Mouse (Mus musculus) forebrain, postnatal 0 days (tissue): ENCODE measurements around the gene Gm20517. TPM values are rescaled to one million over a fixed set of nuclear protein-coding genes. Genes with fewer than 3 reads are reported as not detected.

Experiments
- ATAC-seq: fragments of 200-750 bp; cut with Nextera tagmentation; 2 replicates; pipeline ENCODE4 v1.8.0; 2017; ENCODE audit warnings: mild to moderate bottlenecking, moderate library complexity
- DNase-seq: peaks from one replicate; pipeline ENCODE4 v3.0.0-alpha.2; 2015
- H3K27ac ChIP-seq: fragments of 300-500 bp; sonication (generic); 2 replicates; pipeline ENCODE4 v1.5.1; 2014; ENCODE audit warnings: low read depth, mild to moderate bottlenecking, antibody characterized with exemption, low read length, moderate library complexity, mixed read lengths
- H3K27me3 ChIP-seq: fragments of 300-500 bp; sonication (generic); 2 replicates; pipeline ENCODE4 v1.6.1; 2014; ENCODE audit warnings: mild to moderate bottlenecking, low read length, mixed read lengths; ENCODE audit not compliant: insufficient read depth
- H3K36me3 ChIP-seq: fragments of 300-500 bp; sonication (generic); 2 replicates; pipeline ENCODE4 v1.6.1; 2014; ENCODE audit warnings: mild to moderate bottlenecking, moderate library complexity; ENCODE audit not compliant: insufficient read depth
- H3K4me1 ChIP-seq: fragments of 300-500 bp; sonication (generic); 2 replicates; pipeline ENCODE4 v1.6.1; 2014; ENCODE audit warnings: antibody characterized with exemption; ENCODE audit not compliant: insufficient read depth
- H3K4me2 ChIP-seq: fragments of 300-500 bp; sonication (generic); 2 replicates; pipeline ENCODE4 v1.6.1; 2014; ENCODE audit warnings: low read depth, mild to moderate bottlenecking, moderate library complexity
- H3K4me3 ChIP-seq: fragments of 300-500 bp; sonication (generic); 2 replicates; pipeline ENCODE4 v1.5.1; 2014; ENCODE audit warnings: low read depth, low read length, mixed read lengths
- H3K9ac ChIP-seq: fragments of 300-500 bp; sonication (generic); 2 replicates; pipeline ENCODE4 v1.6.1; 2014; ENCODE audit warnings: mild to moderate bottlenecking
- H3K9me3 ChIP-seq: fragments of 300-500 bp; sonication (generic); 2 replicates; pipeline ENCODE4 v1.6.1; 2016; ENCODE audit warnings: low read length
- CTCF ChIP-seq: sonication (generic); IDR thresholded peaks from 2 replicates; pipeline ENCODE4 v1.5.1; 2016; ENCODE audit warnings: antibody characterized with exemption, control low read depth, low read depth
- WGBS: fragments of 180-500 bp; shearing (Covaris S2); extraction: QIAGEN DNeasy Blood & Tissue Kit; methylation state at CpG from one replicate; pipeline ENCODE4 v1.1.7; 2014; 5-methylcytosine and 5-hydroxymethylcytosine counted together
- polyA plus RNA-seq: library from polyadenylated mRNA; unstranded; fragments of >200 nt; fragmentation: Nextera tagmentation; extraction: Ambion mirVana; gene quantifications from 2 replicates; pipeline ENCODE4 v1.2.1, GENCODE M21; 2015
- total RNA-seq: library from RNA; depleted of rRNA; stranded (reverse); fragments of >200 nt; gene quantifications from 2 replicates; pipeline ENCODE4 v1.2.3, GENCODE M21; 2014

The Gm20517 gene
- total and polyA plus RNA-seq, 2 experiments from 2014 or later, result 1.4 to 4.7 TPM

DNA sequence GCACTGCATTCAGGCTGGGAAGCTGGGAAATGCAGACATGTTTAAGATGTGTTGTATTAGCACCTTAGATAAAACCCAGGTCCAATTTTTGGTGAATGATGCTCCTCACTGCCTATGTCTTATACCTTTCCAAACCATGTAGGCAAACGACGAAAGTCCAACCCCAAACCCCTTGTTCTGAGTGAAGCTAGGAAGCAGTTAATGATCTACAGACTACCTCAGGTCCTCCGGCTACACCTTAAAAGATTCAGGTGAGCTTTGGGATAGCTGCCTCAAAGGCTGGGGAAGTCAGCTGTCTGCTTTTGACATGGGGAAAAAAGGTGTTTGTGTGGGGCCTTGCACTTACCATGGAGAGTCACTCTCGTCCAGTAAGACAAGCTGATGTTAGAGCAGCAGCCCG is 67.3 kb downstream of the Gm20517 start:
- H3K4me1 ChIP-seq, result no peaks in the 10 kb centered on the region
- peaks cover 72% of the 10 kb centered on the region for H3K36me3 ChIP-seq
- H3K9me3 ChIP-seq, result no peaks in the 10 kb centered on the region
- no peak overlapping the region for H3K4me2 ChIP-seq
- H3K4me3 ChIP-seq, result no peak overlapping the region
- DNase-seq (no peak), ATAC-seq (no peak)
- H3K27ac ChIP-seq, result no peak overlapping the region
- H3K27me3 ChIP-seq, result no peaks in the 10 kb centered on the region
- TF ChIP-seq CTCF, result no peak
- no peak overlapping the region for H3K9ac ChIP-seq
- WGBS, result 88% methylated on average over 5 of the region's 5 CpGs

DNA sequence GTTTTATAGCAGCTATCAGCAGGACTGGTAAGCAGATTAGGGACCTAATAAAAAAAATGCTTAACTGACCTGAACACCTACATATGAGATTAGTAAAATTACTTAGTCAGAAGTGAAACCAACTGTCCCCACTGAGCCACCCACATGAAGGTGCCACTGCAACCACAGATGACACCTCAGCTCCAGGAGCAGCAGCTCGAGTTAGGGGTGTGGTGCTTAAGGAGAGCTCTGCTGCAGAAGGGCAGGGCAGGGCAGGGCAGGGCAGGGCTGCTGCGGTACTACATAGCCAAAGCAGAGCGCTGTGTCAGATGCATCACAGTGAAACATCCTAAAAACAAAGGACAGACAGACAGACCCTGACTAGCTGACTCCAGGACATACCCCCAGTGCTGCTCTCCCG is 71.4 kb downstream of the Gm20517 start:
- H3K9me3 ChIP-seq, result no peaks in the 10 kb centered on the region
- no peak overlapping the region for H3K4me2 ChIP-seq
- 88% methylated on average over 4 of the region's 4 CpGs for WGBS
- no peak overlapping the region for H3K27ac ChIP-seq
- no peaks in the 10 kb centered on the region for H3K27me3 ChIP-seq
- no peak overlapping the region for H3K4me3 ChIP-seq
- H3K4me1 ChIP-seq, result 0 out of 2 replicates have a peak, but pooled peaks cover 6% of the 10 kb centered on the region
- no peak for TF ChIP-seq CTCF
- H3K36me3 ChIP-seq, result peaks cover 68% of the 10 kb centered on the region
- no peak overlapping the region for H3K9ac ChIP-seq
- ATAC-seq (no peak), DNase-seq (no peak)

DNA sequence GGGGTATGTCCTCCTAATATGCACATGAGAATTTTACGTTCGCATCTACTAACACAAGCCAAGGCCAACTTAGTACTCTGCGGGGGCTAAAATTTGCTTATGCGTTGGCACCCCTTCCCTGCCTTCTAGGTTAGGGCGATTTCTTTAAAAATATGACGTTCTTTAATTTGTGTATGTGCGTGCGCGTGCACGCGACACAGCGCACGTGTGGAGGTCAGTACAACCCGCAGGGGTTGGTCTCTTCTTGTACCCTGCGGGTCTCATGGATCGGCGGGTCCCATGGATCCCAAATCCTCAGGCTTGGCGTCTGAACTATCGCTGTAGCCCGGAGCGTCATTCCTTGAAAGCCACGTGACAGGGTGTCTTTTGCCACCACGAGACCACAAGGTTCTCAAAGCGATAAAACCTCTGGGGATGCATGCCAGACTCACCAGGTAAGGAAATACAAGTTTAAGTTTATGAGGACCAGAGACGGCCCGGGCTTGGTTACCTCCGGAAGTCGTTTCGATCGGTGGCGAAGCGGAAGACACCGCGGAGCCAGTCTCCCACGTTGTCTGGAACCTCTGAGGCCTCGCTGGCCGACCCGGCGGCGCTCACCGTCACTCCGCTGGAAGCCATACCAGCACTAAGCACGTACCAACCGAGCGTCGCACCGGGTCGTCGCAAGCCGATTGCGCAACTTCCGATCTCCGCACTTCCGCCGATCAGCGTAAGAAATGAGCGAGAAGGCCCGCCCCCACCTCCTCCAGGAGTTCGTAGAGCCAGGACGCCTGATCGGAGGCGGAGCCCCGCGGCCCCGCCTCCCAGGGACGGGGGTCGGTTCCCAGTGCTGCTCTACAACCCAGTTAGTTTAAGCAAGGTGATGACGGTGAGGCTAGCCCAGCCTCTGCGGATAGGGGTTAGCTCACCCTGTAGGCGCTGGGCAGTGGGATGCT is 76.3 kb downstream of the Gm20517 start:
- Histone ChIP-seq H3K36me3 (peaks cover 22% of the 10 kb centered on the region), H3K4me1 (0 out of 2 replicates have a peak, but pooled peaks cover 13% of the 10 kb centered on the region), H3K27me3 (no peaks in the 10 kb centered on the region), H3K4me2 (peak overlapping the region; percentile 91), H3K4me3 (peak overlapping the region; percentile 63), H3K9ac (peak overlapping the region; percentile 78), H3K9me3 (no peaks in the 10 kb centered on the region), H3K27ac (peak overlapping the region; percentile 90)
- 2% methylated on average over 70 of the region's 70 CpGs for whole genome bisulfite sequencing
- ATAC-seq, result peak; percentile 91
- DNase-seq, result peak; percentile 98
- no peak for TF ChIP-seq CTCF

DNA sequence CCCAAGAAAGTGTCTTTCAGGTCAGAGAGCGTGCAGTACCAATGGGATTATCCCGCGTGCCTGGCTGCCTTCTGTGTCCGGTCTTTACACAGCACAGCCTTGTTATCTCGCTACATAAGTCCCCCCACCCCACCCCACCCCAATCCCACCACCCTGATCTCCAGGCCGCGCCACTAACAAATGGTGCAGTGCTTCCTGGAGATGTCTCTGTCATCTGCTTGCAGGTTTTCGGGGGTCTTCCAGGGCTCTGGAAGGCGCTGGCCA is 76.9 kb downstream of the Gm20517 start, which contains the start of gene Tomm6:
TSS of gene Tomm6 (minus strand) at position 43 of the 264 bp plus-strand sequence.
- no peak for DNase-seq
- H3K4me1 ChIP-seq, result 0 out of 2 replicates have a peak, but pooled peaks cover 13% of the 10 kb centered on the region
- peaks cover 16% of the 10 kb centered on the region; the same call in 1 of the 2 replicates for H3K36me3 ChIP-seq
- under 1% methylated on average over 9 of the region's 9 CpGs for WGBS
- peak within 1 kb of the TSS; percentile 63 for H3K4me3 ChIP-seq
- no peaks in the 10 kb centered on the region for H3K9me3 ChIP-seq
- peak within 1 kb of the TSS; percentile 90 for H3K27ac ChIP-seq
- peak within 1 kb of the TSS; percentile 91 for H3K4me2 ChIP-seq
- ATAC-seq, result no peak
- H3K27me3 ChIP-seq, result no peaks in the 10 kb centered on the region
- H3K9ac ChIP-seq, result peak within 1 kb of the TSS; percentile 78
- TF ChIP-seq CTCF, result no peak

DNA sequence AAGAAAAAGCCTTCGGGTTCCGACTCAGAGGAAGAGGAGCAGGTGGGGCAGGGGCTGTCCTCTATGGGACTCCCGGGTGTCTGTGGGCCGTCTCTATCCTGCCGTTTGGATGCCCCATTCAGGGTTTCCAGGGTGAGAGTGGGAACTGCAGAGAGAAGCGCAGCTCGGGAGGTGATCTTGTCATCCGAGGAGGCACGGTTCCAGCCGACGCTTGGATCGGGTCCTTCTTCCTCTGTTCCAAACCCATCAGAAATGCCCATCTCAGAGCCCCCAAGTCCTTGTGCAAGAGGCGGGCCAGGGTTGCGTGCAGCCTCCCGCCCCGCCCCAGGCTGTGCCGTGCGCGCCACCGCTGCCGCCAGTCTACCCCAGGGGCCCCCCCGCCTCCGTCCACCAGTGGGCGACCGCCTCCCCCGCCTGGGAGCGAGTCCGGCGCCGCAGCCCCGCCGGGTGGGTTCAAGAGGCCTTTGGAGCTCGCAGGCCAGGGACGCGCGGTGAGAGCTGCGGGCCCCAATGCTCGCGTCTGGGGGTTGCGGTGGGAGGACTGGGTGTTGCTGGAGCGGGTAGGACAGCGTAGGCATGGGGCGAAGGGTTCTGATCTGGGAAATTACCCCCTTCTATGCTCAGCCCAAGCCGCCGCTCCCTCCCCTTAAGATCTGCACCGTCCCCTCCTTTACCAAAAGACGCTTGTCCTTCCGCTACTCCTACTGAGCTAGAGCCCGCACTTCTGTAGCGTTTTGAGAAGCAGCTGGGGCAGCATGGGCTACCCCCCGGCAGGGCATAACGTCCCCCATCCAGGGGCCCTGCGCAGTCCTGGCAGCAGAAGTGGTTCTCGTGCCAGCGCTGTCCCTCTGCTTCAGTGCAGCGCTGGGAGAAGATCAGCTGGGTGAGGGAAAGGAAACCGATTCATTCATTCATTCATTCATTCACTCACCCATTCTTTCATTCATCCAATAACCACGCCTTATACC is 77.5 kb downstream of the Gm20517 start, which contains the start of gene Frs3:
TSS of gene Frs3 (plus strand) at position 423 of the 968 bp plus-strand sequence.
- Histone ChIP-seq H3K4me1 (0 out of 2 replicates have a peak, but pooled peaks cover 13% of the 10 kb centered on the region), H3K9ac (peak within 1 kb of the TSS; percentile 78), H3K4me3 (peak within 1 kb of the TSS; percentile 63), H3K27me3 (no peaks in the 10 kb centered on the region), H3K36me3 (peaks cover 13% of the 10 kb centered on the region; the same call in 1 of the 2 replicates), H3K9me3 (no peaks in the 10 kb centered on the region), H3K4me2 (peak within 1 kb of the TSS; percentile 91), H3K27ac (peak within 1 kb of the TSS; percentile 90)
- WGBS, result 1% methylated on average over 54 of the region's 58 CpGs
- peak; percentile 82 for DNase-seq
- ATAC-seq, result peak; percentile 78
- peak; percentile 41; the same call in 1 of the 2 replicates for TF ChIP-seq CTCF

DNA sequence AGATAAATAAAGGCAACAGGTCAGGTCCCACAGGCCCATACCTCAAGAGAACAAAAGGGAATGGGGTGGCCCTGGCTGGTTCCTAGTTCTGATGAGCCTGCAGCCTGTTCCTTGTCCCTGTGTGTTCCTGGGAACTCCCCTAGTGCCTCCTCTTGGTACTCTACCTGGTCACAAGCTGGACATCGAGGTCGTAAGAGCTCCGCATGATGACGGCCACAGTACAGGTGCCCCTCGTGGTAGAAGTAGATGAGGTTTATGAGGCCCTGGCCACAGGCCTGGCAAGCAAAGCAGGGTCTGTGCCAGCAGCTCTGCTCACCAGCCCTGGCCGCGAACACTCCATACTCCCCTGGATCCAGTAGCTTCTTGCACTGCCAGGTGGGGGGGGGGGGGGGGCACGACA is 78.5 kb downstream of the Gm20517 start:
- Histone ChIP-seq H3K27me3 (no peaks in the 10 kb centered on the region), H3K4me1 (0 out of 2 replicates have a peak, but pooled peaks cover 13% of the 10 kb centered on the region), H3K4me2 (peak overlapping the region; percentile 91), H3K9me3 (no peaks in the 10 kb centered on the region), H3K36me3 (peaks cover 4% of the 10 kb centered on the region; the same call in 1 of the 2 replicates), H3K4me3 (peak overlapping the region; percentile 63; the same call in 1 of the 2 replicates), H3K27ac (no peak overlapping the region), H3K9ac (no peak overlapping the region; the same call in 1 of the 2 replicates)
- no peak for DNase-seq
- 88% methylated on average over 8 of the region's 8 CpGs for WGBS
- no peak for TF ChIP-seq CTCF
- no peak for ATAC-seq
